ENCODE assay signal across 24 mouse cellular contexts in genomic region chr11:88073343-88073875, GRCm38 (mm10). TPM values are rescaled to one million over a fixed set of nuclear protein-coding genes. Genes with fewer than 3 reads are reported as not detected.
DNase-seq lines count a peak whose midpoint lies in the region; ATAC-seq lines count a peak whose summit lies in the region.
"Had no signal": no experiment of that assay in that cellular context is flagged by ENCODE, and none has a peak within 500 bp of the region (broad histone marks: within the 10 kb centered on the region; RNA-seq: fewer than 3 reads in every experiment).

No protein-coding gene starts in this region.

- ATAC-seq in midbrain, embryonic 13.5 days = no peak
- ATAC-seq in midbrain, embryonic 15.5 days (replicated peaks) = no peak
- ATAC-seq: inflammation-experienced regulatory T-cells, adult 6 months had no signal

- H3K4me1 ChIP-seq in heart, embryonic 10.5 days = peaks cover 41% of the 10 kb centered on the region
- H3K4me1 ChIP-seq in midbrain, embryonic 13.5 days (replicated peaks) = peaks cover 65% of the 10 kb centered on the region
- peaks cover 60% of the 10 kb centered on the region for H3K4me1 ChIP-seq in midbrain, embryonic 15.5 days

- peak; percentile 85 for DNase-seq in heart, adult 11 months
- DNase-seq in heart, embryonic 10.5 days (ENCODE audit: low spot score) = no peak
- DNase-seq in CD4-positive helper T cell, adult 2 months (ENCODE audit: low read depth, low spot score) = peak; percentile 69
- peak; percentile 54 for DNase-seq in CD8-positive naive resting alpha-beta T cell, adult 2 months (ENCODE audit: low read depth in 2 of 2, low spot score in 2 of 2)
- DNase-seq in gastrocnemius, postnatal 36 days = no peak
- DNase-seq: adrenal gland, postnatal 14 days; cerebellum, adult 2 months; cerebellum, postnatal 25 days; gastrocnemius, postnatal 25 days; heart, postnatal 10 days; kidney, adult 9 months; kidney, postnatal 14 days; left cerebral cortex, postnatal 4 days; lung, embryonic 14.5 days; thymus, adult 2 months had no signal

- no peaks in the 10 kb centered on the region for H3K9me3 ChIP-seq in heart, embryonic 10.5 days
- H3K9me3 ChIP-seq in midbrain, embryonic 13.5 days = no peaks in the 10 kb centered on the region
- H3K9me3 ChIP-seq in midbrain, embryonic 15.5 days = no peaks in the 10 kb centered on the region
- H3K9me3 ChIP-seq: embryonic facial prominence, embryonic 12.5 days; limb, embryonic 15.5 days had no signal

- 68% methylated on average over 14 of the region's 14 CpGs for WGBS in heart, embryonic 10.5 days
- WGBS in midbrain, embryonic 13.5 days = 85% methylated on average over 14 of the region's 14 CpGs
- 87% methylated on average over 14 of the region's 14 CpGs for WGBS in midbrain, embryonic 15.5 days

- no peak overlapping the region for H3K27ac ChIP-seq in heart, embryonic 10.5 days
- H3K27ac ChIP-seq in midbrain, embryonic 13.5 days = no peak overlapping the region
- H3K27ac ChIP-seq in midbrain, embryonic 15.5 days = no peak overlapping the region
- H3K27ac ChIP-seq: embryonic facial prominence, embryonic 12.5 days; hindbrain, embryonic 14.5 days; limb, embryonic 15.5 days; liver, embryonic 14.5 days; stomach, postnatal 0 days had no signal

- H3K9ac ChIP-seq in midbrain, embryonic 13.5 days (replicated peaks) = no peak overlapping the region; the same call in 1 of the 2 replicates
- no peak overlapping the region for H3K9ac ChIP-seq in midbrain, embryonic 15.5 days
- H3K9ac ChIP-seq: embryonic facial prominence, embryonic 12.5 days; hindbrain, embryonic 14.5 days; limb, embryonic 15.5 days; liver, embryonic 14.5 days; lung, embryonic 14.5 days had no signal

- H3K4me2 ChIP-seq in midbrain, embryonic 13.5 days (replicated peaks) = peak overlapping the region; percentile 22; the same call in 1 of the 2 replicates
- no peak overlapping the region for H3K4me2 ChIP-seq in midbrain, embryonic 15.5 days
- H3K4me2 ChIP-seq: embryonic facial prominence, embryonic 12.5 days; heart, embryonic 11.5 days; hindbrain, embryonic 14.5 days; limb, embryonic 15.5 days; lung, embryonic 14.5 days had no signal

- intact Hi-C loops in gastrocnemius, postnatal 36 days (cut with DNase I) = loop anchor here (5.0 kb wide), 1 partner anchor 34 kb away; no protein-coding TSS in a partner anchor

- peaks cover 50% of the 10 kb centered on the region for H3K36me3 ChIP-seq in heart, embryonic 10.5 days
- H3K36me3 ChIP-seq in midbrain, embryonic 13.5 days = peaks cover 46% of the 10 kb centered on the region
- peaks cover 13% of the 10 kb centered on the region; the same call in 1 of the 2 replicates for H3K36me3 ChIP-seq in midbrain, embryonic 15.5 days (replicated peaks)

- H3K4me3 ChIP-seq in heart, embryonic 10.5 days = no peak overlapping the region
- H3K4me3 ChIP-seq in midbrain, embryonic 13.5 days (replicated peaks) = 0 out of 2 replicates have a peak overlapping the region, but pooled peaks have one; percentile 2
- H3K4me3 ChIP-seq in midbrain, embryonic 15.5 days = no peak overlapping the region
- H3K4me3 ChIP-seq: embryonic facial prominence, embryonic 12.5 days; limb, embryonic 15.5 days had no signal

- no peaks in the 10 kb centered on the region for H3K27me3 ChIP-seq in heart, embryonic 10.5 days (ENCODE audit: insufficient read depth, poor library complexity, severe bottlenecking)
- no peaks in the 10 kb centered on the region for H3K27me3 ChIP-seq in midbrain, embryonic 13.5 days
- H3K27me3 ChIP-seq in midbrain, embryonic 15.5 days (replicated peaks) = no peaks in the 10 kb centered on the region
- H3K27me3 ChIP-seq: embryonic facial prominence, embryonic 12.5 days; limb, embryonic 15.5 days had no signal

RNA-seq across cellular contexts. Expression of gene Vezf1, which starts 5.3 kb away (rescaled TPM):
- polyA plus RNA-seq in heart, embryonic 10.5 days (2016; fragmentation: Nextera tagmentation; extraction: Ambion mirVana) = 24.2 and 34.1 TPM in 2 replicates
- polyA plus RNA-seq in midbrain, embryonic 13.5 days (2015; fragmentation: Nextera tagmentation; extraction: Ambion mirVana) = 67.2 and 70.1 TPM in 2 replicates
- 50.6 and 52.2 TPM in 2 replicates for polyA plus RNA-seq in midbrain, embryonic 15.5 days (2015; fragmentation: Nextera tagmentation; extraction: Ambion mirVana)
- 10 to 100 TPM; 50.0 to 71.2 TPM for total RNA-seq in gastrocnemius, postnatal 36 days (2021)

RNA-seq across cellular contexts. Expression of gene Cuedc1, which starts 24.4 kb away (rescaled TPM):
- polyA plus RNA-seq in heart, embryonic 10.5 days (2016; fragmentation: Nextera tagmentation; extraction: Ambion mirVana) = 15.1 and 17.9 TPM in 2 replicates
- polyA plus RNA-seq in midbrain, embryonic 13.5 days (2015; fragmentation: Nextera tagmentation; extraction: Ambion mirVana) = 40.6 and 46.1 TPM in 2 replicates
- 50.2 and 54.6 TPM in 2 replicates for polyA plus RNA-seq in midbrain, embryonic 15.5 days (2015; fragmentation: Nextera tagmentation; extraction: Ambion mirVana)
- 10 to 100 TPM; 80.3 to 96.9 TPM for total RNA-seq in gastrocnemius, postnatal 36 days (2021)

RNA-seq across cellular contexts. Expression of gene Srsf1, which starts 26.2 kb away (rescaled TPM):
- 199 and 306 TPM in 2 replicates for polyA plus RNA-seq in heart, embryonic 10.5 days (2016; fragmentation: Nextera tagmentation; extraction: Ambion mirVana)
- polyA plus RNA-seq in midbrain, embryonic 13.5 days (2015; fragmentation: Nextera tagmentation; extraction: Ambion mirVana) = 313 and 341 TPM in 2 replicates
- 229 and 241 TPM in 2 replicates for polyA plus RNA-seq in midbrain, embryonic 15.5 days (2015; fragmentation: Nextera tagmentation; extraction: Ambion mirVana)
- 10 to 100 TPM; 54.4 to 60.2 TPM for total RNA-seq in gastrocnemius, postnatal 36 days (2021)

Comparison
In these comparisons a context has a peak if more than half of its experiments do, and no peak if none do; other contexts are left out.
1. DNase-seq: peak in heart, adult 11 months (single experiment), CD4-positive helper T cell, adult 2 months (single experiment) and CD8-positive naive resting alpha-beta T cell, adult 2 months (2 of 2); none in heart, embryonic 10.5 days (single experiment) and gastrocnemius, postnatal 36 days (0 of 2).